Mouse (Mus musculus) small intestine, adult 10 weeks (tissue): ENCODE data around the gene Tesk2. TPM values are rescaled to one million over a fixed set of nuclear protein-coding genes. Genes with fewer than 3 reads are reported as not detected.

Experiments
- polyA plus RNA-seq: library from polyadenylated mRNA; stranded (reverse); fragments of 350-450 nt; fragmentation: Illumina TruSeq; extraction: RNeasy Lipid Tissue Mini Kit (QIAGEN cat#74804); gene quantifications from one replicate; pipeline ENCODE4 v1.2.3, GENCODE M21; 2014; ENCODE audit warnings: low replicate concordance

The Tesk2 gene
- polyA plus RNA-seq, result 11.7 TPM

GRCm38 (mm10) chr4:116720343-116721097 is at the start of gene Tesk2:
Tesk2 (plus strand) TSS chr4:116720948.

GRCm38 (mm10) chr4:116685402-116686061 is 35.2 kb upstream of the Tesk2 start, which contains the start of gene Prdx1:
Prdx1 (plus strand) TSS chr4:116685544.

GRCm38 (mm10) chr4:116708201-116708764 is 12.5 kb upstream of the Tesk2 start, which contains the start of the genes Mmachc and Ccdc163:
Mmachc (minus strand) TSS chr4:116708406.
Ccdc163 (plus strand) TSS chr4:116708509.

DNA sequence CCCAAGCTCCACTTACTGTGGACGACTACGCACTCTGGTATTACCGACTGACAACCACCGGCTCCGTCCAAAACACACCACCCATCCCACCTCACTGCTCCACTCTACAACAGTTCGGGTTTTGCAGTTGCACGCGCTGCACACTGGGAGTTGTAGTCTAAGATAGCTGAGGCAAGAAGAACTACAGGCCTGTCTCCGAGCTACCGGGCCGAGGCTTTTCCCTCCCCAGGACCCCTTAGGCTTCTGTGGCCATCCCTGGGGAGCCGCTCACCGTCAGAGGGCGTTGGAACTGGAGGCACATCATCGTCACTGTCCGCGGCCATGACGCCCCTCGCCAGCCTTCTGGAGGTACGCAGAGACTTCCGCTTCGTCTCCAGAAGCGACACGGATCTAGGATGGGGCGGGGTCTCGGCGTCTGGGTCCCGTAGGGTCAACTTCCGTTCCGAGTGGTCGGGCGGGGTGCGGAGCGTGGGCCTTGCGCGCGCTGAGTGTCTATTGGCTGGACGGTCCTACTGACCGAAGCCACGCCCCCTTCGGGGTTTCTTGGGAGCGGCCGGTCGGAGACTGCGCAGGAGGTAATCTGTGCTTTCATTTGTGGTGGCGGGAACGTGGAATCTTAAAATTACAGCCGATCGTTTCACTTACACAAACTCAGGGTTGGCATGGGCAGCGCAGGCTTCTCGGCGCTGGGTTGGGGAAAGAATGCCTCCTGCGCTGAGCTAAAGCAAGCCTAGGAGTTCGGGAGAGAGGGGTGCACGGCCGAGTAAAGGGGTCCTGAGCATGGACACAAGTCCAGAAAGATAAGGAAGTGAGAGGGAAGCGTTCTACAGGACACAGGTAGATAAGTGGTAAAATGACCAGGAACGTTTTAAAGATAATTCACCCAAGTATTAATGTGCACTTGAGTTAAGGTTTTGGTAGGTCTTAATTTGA is 86.7 kb downstream of the Tesk2 start, which contains the start of the genes Toe1 and Mutyh:
Gene Toe1 (minus strand): TSS at position 444 of the 933 bp plus-strand sequence.
Gene Mutyh (plus strand): TSS at position 527 of the 933 bp plus-strand sequence.

DNA sequence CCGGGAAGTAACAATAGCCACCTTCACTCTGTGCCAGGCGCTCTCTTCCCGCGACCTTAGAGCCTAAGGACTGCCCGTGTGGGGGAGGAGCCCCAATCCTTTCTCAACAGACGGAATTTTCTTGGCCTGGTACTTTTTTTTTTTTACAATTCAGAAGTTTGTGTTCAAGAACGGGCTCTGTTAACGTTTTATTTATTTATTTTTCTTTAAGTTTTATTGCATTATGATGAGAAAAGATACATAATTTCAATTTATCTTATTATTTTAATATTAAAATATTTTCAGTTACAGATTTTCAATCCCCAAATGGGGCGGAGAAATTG is 100.9 kb downstream of the Tesk2 start, which contains the start of gene Hpdl:
Gene Hpdl (minus strand): TSS at position 14 of the 323 bp plus-strand sequence.

Other genes with a start within 250 kb of the Tesk2 start
- gene Ipp, start 213.4 kb upstream of the Tesk2 start, polyA plus RNA-seq, result 16.1 TPM
- gene Tmem69, start 165.0 kb upstream of the Tesk2 start, polyA plus RNA-seq, result 88.8 TPM
- 127 TPM for gene Gpbp1l1, start 163.3 kb upstream of the Tesk2 start, polyA plus RNA-seq
- gene Ccdc17, start 124.3 kb upstream of the Tesk2 start, polyA plus RNA-seq, result 4.0 TPM
- 107 TPM for gene Nasp, start 93.0 kb upstream of the Tesk2 start, polyA plus RNA-seq
- gene Akr1a1, start 69.3 kb upstream of the Tesk2 start, polyA plus RNA-seq, result 749 TPM
- 6,887 TPM for gene Prdx1, start 35.4 kb upstream of the Tesk2 start, polyA plus RNA-seq
- gene Mmachc, start 12.5 kb upstream of the Tesk2 start, polyA plus RNA-seq, result 14.8 TPM
- 9.4 TPM for gene Ccdc163, start 12.4 kb upstream of the Tesk2 start, polyA plus RNA-seq
- 2.6 TPM for gene Toe1, start 86.7 kb downstream of the Tesk2 start, polyA plus RNA-seq
- not detected for gene Mutyh, start 86.8 kb downstream of the Tesk2 start, polyA plus RNA-seq
- gene Hpdl, start 100.8 kb downstream of the Tesk2 start, polyA plus RNA-seq, result 0.30 TPM
- 9.9 TPM for gene Zswim5, start 156.4 kb downstream of the Tesk2 start, polyA plus RNA-seq